Comparison of ENCODE assay signal across 16 mouse cellular contexts in genomic region chr8:53623425-53623824, GRCm38 (mm10).
"Had no signal": no experiment of that assay in that cellular context is flagged by ENCODE, and none has a peak within 500 bp of the region (broad histone marks: within the 10 kb centered on the region; RNA-seq: fewer than 3 reads in every experiment).

No protein-coding gene starts in this region.

- H3K4me3 ChIP-seq: neural tube, embryonic 12.5 days; neural tube, embryonic 13.5 days; neural tube, embryonic 15.5 days; stomach, embryonic 15.5 days had no signal

- H3K4me2 ChIP-seq: neural tube, embryonic 12.5 days; neural tube, embryonic 13.5 days; neural tube, embryonic 15.5 days; stomach, embryonic 15.5 days had no signal

- H3K27ac ChIP-seq: neural tube, embryonic 12.5 days; neural tube, embryonic 13.5 days; neural tube, embryonic 15.5 days; stomach, embryonic 15.5 days; stomach, postnatal 0 days had no signal

- H3K27me3 ChIP-seq: neural tube, embryonic 12.5 days; neural tube, embryonic 13.5 days; neural tube, embryonic 15.5 days; stomach, embryonic 15.5 days had no signal

- H3K36me3 ChIP-seq: neural tube, embryonic 12.5 days; neural tube, embryonic 13.5 days; neural tube, embryonic 15.5 days; stomach, embryonic 15.5 days had no signal

- H3K9ac ChIP-seq: neural tube, embryonic 12.5 days; neural tube, embryonic 13.5 days; neural tube, embryonic 15.5 days; stomach, embryonic 15.5 days had no signal

- H3K9me3 ChIP-seq: neural tube, embryonic 12.5 days; neural tube, embryonic 15.5 days; stomach, embryonic 15.5 days had no signal

- DNase-seq: retina, postnatal 1 day; right cerebral cortex, adult 18-20 months; right cerebral cortex, postnatal 25 days; right cerebral cortex, postnatal 4 days; spleen, adult 18-20 months; thymus, adult 18-20 months; thymus, adult 2 months; thymus, postnatal 14 days; thymus, postnatal 25 days; thymus, postnatal 36 days; thymus, postnatal 4 days had no signal

- H3K4me1 ChIP-seq: neural tube, embryonic 12.5 days; neural tube, embryonic 13.5 days; neural tube, embryonic 15.5 days; stomach, embryonic 15.5 days had no signal
